Mouse (Mus musculus): Measurements from ENCODE around the gene Prcd. TPM values are rescaled to one million over a fixed set of nuclear protein-coding genes. Genes with fewer than 3 reads are reported as not detected.
"Not testable (repeated sequence)": the region's sequence is repeated elsewhere in the genome, so short reads cannot be mapped to it uniquely, and the experiment has no call there.

Gene Prcd
- polyA plus RNA-seq, 1 experiment from 2014 or later, result 0.12 TPM

DNA sequence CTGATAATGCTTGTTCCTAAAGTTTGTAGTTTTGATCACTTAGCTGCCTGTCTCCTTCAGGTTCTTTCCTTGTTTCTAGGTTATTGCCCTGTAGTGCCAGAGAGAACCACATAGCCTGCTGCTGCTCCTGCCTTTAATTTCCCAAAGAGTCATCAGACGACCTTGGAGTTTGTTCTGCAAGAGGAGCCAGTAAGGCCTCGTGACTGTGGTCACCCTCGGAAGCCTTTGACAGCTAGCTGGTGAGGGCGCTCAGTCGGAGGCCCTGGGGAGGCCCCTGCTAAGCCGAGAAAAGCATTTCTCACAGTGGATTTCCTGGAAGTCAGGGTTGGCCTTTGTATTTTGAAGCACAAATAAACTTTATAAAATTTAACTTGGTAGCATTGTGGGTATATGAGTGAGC is 22.1 kb downstream of the Prcd start:
- H3K36me3 ChIP-seq (ENCODE audit: control insufficient read depth, insufficient read depth), result peaks cover 31% of the 10 kb centered on the region
- not testable (repeated sequence) for H3K9me3 ChIP-seq (replicated peaks; ENCODE audit: control insufficient read depth, low read length); H3K27ac ChIP-seq (ENCODE audit: low read length); H3K4me2 ChIP-seq (ENCODE audit: low read depth, low read length); ATAC-seq (ENCODE audit: low read depth); H3K9ac ChIP-seq (ENCODE audit: low read depth, low read length); H3K27me3 ChIP-seq (ENCODE audit: control insufficient read depth, insufficient read depth, low read depth, low read length); H3K4me3 ChIP-seq (ENCODE audit: low read depth, low read length)
- WGBS (ENCODE audit: insufficient replicate concordance), result 57% methylated on average over 6 of the region's 6 CpGs
- H3K4me1 ChIP-seq (ENCODE audit: control insufficient read depth, low read depth, low read length), result peaks cover 27% of the 10 kb centered on the region

DNA sequence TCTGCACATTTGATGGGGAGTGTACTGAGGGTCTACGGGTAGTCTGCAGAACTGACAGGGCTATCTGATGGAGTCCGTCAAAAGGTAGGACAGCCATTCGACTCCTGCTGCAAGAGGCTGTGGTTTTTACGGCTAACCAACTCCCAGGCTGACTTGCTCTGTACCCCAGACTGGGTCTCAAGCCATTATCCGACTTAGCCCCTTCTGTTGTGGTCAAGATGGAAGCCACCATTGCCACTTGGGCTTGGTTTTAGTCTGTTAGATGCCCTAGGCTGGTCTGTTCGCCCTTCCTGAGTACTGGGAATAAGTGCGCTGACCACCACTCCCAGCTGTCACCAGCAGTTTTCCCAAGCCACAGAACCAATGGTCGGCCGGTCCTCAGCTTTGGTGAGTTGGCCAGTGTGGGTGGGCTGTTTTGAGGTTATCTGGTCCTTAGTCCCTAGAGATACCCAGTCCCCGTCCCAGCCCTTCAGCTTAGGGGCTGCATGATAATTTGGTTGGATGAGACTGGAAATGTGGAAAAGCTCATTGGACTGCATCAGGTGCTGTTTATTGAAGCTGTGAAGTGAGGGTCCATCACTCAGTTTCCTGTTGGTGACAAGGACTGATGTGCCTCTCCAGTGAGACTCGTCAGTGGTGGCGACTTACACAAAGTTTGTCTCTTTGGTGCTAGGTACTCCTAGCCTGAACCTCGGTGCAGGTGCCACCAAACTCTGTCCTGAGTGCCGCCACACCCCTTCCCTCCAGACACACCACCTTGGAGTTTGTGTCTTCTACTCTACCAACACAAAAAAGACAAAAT is 23.0 kb downstream of the Prcd start:
- H3K36me3 ChIP-seq (ENCODE audit: control insufficient read depth, insufficient read depth), result peaks cover 31% of the 10 kb centered on the region
- WGBS (ENCODE audit: insufficient replicate concordance), result 76% methylated on average over 14 of the region's 14 CpGs

DNA sequence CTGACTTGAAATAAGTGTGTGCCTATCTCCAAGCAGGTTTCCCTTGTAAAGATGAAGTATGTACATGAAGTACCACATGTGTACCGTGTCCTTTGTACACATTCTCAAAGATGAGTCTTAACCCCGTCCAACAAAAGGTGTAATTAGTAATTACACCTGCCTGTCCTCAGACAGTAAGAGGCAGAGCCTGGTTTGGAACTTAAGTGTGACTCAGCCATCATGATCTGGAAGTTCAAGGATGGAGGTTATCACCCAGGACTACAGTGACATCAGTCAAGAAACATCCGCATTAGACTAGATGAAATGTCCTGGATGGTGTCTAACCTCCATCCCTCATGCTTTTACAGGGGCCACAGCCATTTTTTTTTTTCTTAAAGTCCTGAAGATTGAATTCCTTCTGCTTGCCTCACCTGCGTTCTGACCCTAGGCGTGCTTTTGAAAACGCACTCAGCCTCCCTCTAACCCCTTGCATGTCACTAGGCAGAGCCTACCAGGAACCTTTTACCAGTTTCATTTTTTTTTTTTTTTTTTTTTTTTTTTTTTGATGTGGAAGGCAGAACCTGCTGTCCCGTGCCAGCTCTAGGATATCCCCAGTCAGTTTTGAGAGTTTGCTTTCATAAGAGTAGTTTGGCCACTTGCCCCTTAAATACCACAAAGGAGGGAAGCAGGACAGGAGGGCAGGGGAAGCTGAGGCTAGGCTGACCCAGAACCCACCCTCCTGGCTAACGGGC is 24.5 kb downstream of the Prcd start:
- peaks cover 31% of the 10 kb centered on the region for H3K36me3 ChIP-seq (ENCODE audit: control insufficient read depth, insufficient read depth)
- no peaks in the 10 kb centered on the region for H3K9me3 ChIP-seq (replicated peaks; ENCODE audit: control insufficient read depth, low read length)
- no peak for ATAC-seq (ENCODE audit: low read depth)
- peaks cover 16% of the 10 kb centered on the region for H3K4me1 ChIP-seq (ENCODE audit: control insufficient read depth, low read depth, low read length)
- no peak overlapping the region for H3K4me3 ChIP-seq (ENCODE audit: low read depth, low read length)
- H3K27ac ChIP-seq (ENCODE audit: low read length), result no peak overlapping the region
- H3K4me2 ChIP-seq (ENCODE audit: low read depth, low read length), result no peak overlapping the region
- no peak overlapping the region for H3K9ac ChIP-seq (ENCODE audit: low read depth, low read length)
- 69% methylated on average over 8 of the region's 8 CpGs for WGBS (ENCODE audit: insufficient replicate concordance)
- H3K27me3 ChIP-seq (ENCODE audit: control insufficient read depth, insufficient read depth, low read depth, low read length), result no peaks in the 10 kb centered on the region

More for the DNA sequence above, 23.0 kb downstream of the Prcd start:
- ATAC-seq (ENCODE audit: low read depth), result no peak
- Histone ChIP-seq H3K27ac (ENCODE audit: low read length) (no peak overlapping the region), H3K4me3 (ENCODE audit: low read depth, low read length) (no peak overlapping the region), H3K9ac (ENCODE audit: low read depth, low read length) (no peak overlapping the region), H3K9me3 (replicated peaks; ENCODE audit: control insufficient read depth, low read length) (no peaks in the 10 kb centered on the region), H3K27me3 (ENCODE audit: control insufficient read depth, insufficient read depth, low read depth, low read length) (no peaks in the 10 kb centered on the region), H3K4me1 (ENCODE audit: control insufficient read depth, low read depth, low read length) (peaks cover 19% of the 10 kb centered on the region), H3K4me2 (ENCODE audit: low read depth, low read length) (no peak overlapping the region)

- H3K4me3 ChIP-seq (ENCODE audit: low read depth, low read length), result no peak overlapping the region
- H3K27me3 ChIP-seq (ENCODE audit: control insufficient read depth, insufficient read depth, low read depth, low read length), result no peaks in the 10 kb centered on the region
- peaks cover 7% of the 10 kb centered on the region for H3K4me1 ChIP-seq (ENCODE audit: control insufficient read depth, low read depth, low read length)
- peaks cover 21% of the 10 kb centered on the region for H3K36me3 ChIP-seq (ENCODE audit: control insufficient read depth, insufficient read depth)
- 84% methylated on average over 6 of the region's 6 CpGs for WGBS (ENCODE audit: insufficient replicate concordance)
- H3K9me3 ChIP-seq (replicated peaks; ENCODE audit: control insufficient read depth, low read length), result no peaks in the 10 kb centered on the region
- no peak overlapping the region for H3K27ac ChIP-seq (ENCODE audit: low read length)
- H3K9ac ChIP-seq (ENCODE audit: low read depth, low read length), result no peak overlapping the region
- ATAC-seq (ENCODE audit: low read depth), result no peak
- no peak overlapping the region for H3K4me2 ChIP-seq (ENCODE audit: low read depth, low read length)
Measured at GRCm38 (mm10) chr11:116679148-116679547, 25.8 kb downstream of the Prcd start.

DNA sequence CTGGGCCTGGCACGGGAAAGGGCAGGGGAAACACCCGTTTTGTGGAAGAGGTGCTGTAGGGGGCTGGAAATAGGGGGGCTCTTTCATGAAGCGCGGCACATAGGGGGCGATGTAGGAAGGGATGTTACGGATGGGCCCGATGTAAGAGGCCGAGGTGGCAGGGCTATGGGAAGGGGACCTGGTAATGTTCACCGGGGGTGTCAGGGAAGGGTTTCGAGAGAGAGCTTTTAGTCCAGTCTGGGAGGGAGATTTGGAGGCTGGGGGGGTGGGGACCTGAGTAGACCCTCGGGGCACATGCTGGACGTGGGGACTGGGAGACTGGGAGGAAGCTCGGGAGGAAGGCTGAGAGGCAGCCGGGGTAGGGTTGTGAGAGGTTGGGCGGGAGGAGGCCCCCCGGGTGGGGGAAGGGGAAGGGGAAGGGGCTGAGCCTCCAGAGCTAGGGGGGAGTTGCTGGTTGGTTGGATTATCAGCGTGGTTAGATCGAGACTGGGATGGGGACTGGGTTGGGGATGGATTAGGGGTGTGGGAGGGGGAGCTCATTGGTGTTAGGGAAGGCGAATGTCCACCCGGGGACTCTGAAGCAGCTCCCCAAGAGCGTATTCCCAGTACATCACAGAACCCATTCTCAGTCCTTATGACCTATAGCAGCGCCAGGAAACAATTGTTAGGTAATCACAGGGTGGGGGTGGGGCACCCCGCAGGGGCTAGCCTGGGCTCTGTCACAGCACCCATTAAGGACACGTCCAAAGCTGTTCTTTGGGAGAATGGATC is 27.2 kb downstream of the Prcd start:
- H3K9me3 ChIP-seq (replicated peaks; ENCODE audit: control insufficient read depth, low read length), result no peaks in the 10 kb centered on the region
- H3K36me3 ChIP-seq (ENCODE audit: control insufficient read depth, insufficient read depth), result peaks cover 10% of the 10 kb centered on the region
- ATAC-seq (ENCODE audit: low read depth), result no peak
- WGBS (ENCODE audit: insufficient replicate concordance), result 66% methylated on average over 24 of the region's 24 CpGs
- H3K4me1 ChIP-seq (ENCODE audit: control insufficient read depth, low read depth, low read length), result peaks cover 5% of the 10 kb centered on the region; the same call in 1 of the 2 replicates
- H3K4me3 ChIP-seq (ENCODE audit: low read depth, low read length), result no peak overlapping the region
- no peak overlapping the region for H3K27ac ChIP-seq (ENCODE audit: low read length)
- no peak overlapping the region for H3K9ac ChIP-seq (ENCODE audit: low read depth, low read length)
- H3K27me3 ChIP-seq (ENCODE audit: control insufficient read depth, insufficient read depth, low read depth, low read length), result no peaks in the 10 kb centered on the region
- no peak overlapping the region for H3K4me2 ChIP-seq (ENCODE audit: low read depth, low read length)

- 60% methylated on average over 4 of the region's 4 CpGs for WGBS (ENCODE audit: insufficient replicate concordance)
- Histone ChIP-seq H3K4me3 (ENCODE audit: low read depth, low read length) (no peak overlapping the region), H3K27ac (ENCODE audit: low read length) (no peak overlapping the region), H3K9ac (ENCODE audit: low read depth, low read length) (no peak overlapping the region), H3K4me2 (ENCODE audit: low read depth, low read length) (no peak overlapping the region), H3K9me3 (replicated peaks; ENCODE audit: control insufficient read depth, low read length) (no peaks in the 10 kb centered on the region), H3K27me3 (ENCODE audit: control insufficient read depth, insufficient read depth, low read depth, low read length) (no peaks in the 10 kb centered on the region), H3K4me1 (ENCODE audit: control insufficient read depth, low read depth, low read length) (peaks cover 5% of the 10 kb centered on the region; the same call in 1 of the 2 replicates), H3K36me3 (ENCODE audit: control insufficient read depth, insufficient read depth) (peaks cover 6% of the 10 kb centered on the region; the same call in 1 of the 2 replicates)
- no peak for ATAC-seq (ENCODE audit: low read depth)
Measured at GRCm38 (mm10) chr11:116681147-116681546, 27.8 kb downstream of the Prcd start.

GRCm38 (mm10) chr11:116682501-116683144 is 29.3 kb downstream of the Prcd start:
- WGBS (ENCODE audit: insufficient replicate concordance), result 65% methylated on average over 14 of the region's 14 CpGs
- no peak overlapping the region for H3K27ac ChIP-seq (ENCODE audit: low read length)
- H3K9me3 ChIP-seq (replicated peaks; ENCODE audit: control insufficient read depth, low read length), result no peaks in the 10 kb centered on the region
- peaks cover 5% of the 10 kb centered on the region; the same call in 1 of the 2 replicates for H3K4me1 ChIP-seq (ENCODE audit: control insufficient read depth, low read depth, low read length)
- H3K4me2 ChIP-seq (ENCODE audit: low read depth, low read length), result no peak overlapping the region
- H3K36me3 ChIP-seq (ENCODE audit: control insufficient read depth, insufficient read depth), result no peaks in the 10 kb centered on the region; the same call in 1 of the 2 replicates
- H3K4me3 ChIP-seq (ENCODE audit: low read depth, low read length), result no peak overlapping the region
- no peak overlapping the region for H3K9ac ChIP-seq (ENCODE audit: low read depth, low read length)
- H3K27me3 ChIP-seq (ENCODE audit: control insufficient read depth, insufficient read depth, low read depth, low read length), result no peaks in the 10 kb centered on the region
- peak; percentile 46 for ATAC-seq (ENCODE audit: low read depth)

DNA sequence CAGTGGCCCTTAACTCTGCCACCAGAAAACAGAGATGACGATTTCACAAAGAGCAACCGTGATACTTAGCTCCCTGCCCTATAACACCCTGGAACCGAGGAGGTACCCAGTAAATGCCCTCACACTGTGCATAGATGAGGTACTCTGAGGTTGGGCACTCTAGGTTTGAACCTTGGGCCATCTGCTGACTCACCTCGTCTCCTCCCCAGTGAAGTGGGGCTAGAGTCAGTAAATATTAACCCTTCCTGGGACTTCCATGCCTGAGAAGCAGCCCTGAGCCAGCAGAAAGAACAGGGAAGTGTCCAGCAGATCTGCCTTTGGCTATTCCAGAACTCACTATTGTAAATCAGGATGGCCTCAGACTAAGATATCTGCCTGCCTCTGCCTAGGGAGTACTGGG is 30.4 kb downstream of the Prcd start:
- ATAC-seq (ENCODE audit: low read depth), result no peak
- Histone ChIP-seq H3K27me3 (ENCODE audit: control insufficient read depth, insufficient read depth, low read depth, low read length) (no peaks in the 10 kb centered on the region), H3K9me3 (replicated peaks; ENCODE audit: control insufficient read depth, low read length) (no peaks in the 10 kb centered on the region), H3K4me2 (ENCODE audit: low read depth, low read length) (no peak overlapping the region), H3K9ac (ENCODE audit: low read depth, low read length) (no peak overlapping the region), H3K36me3 (ENCODE audit: control insufficient read depth, insufficient read depth) (no peaks in the 10 kb centered on the region), H3K27ac (ENCODE audit: low read length) (no peak overlapping the region), H3K4me1 (ENCODE audit: control insufficient read depth, low read depth, low read length) (peaks cover 5% of the 10 kb centered on the region; the same call in 1 of the 2 replicates), H3K4me3 (ENCODE audit: low read depth, low read length) (no peak overlapping the region)
- WGBS (ENCODE audit: insufficient replicate concordance), result 63% methylated on average over 4 of the region's 4 CpGs
